Mouse (Mus musculus): ENCODE data around the gene H2afj.

DNA sequence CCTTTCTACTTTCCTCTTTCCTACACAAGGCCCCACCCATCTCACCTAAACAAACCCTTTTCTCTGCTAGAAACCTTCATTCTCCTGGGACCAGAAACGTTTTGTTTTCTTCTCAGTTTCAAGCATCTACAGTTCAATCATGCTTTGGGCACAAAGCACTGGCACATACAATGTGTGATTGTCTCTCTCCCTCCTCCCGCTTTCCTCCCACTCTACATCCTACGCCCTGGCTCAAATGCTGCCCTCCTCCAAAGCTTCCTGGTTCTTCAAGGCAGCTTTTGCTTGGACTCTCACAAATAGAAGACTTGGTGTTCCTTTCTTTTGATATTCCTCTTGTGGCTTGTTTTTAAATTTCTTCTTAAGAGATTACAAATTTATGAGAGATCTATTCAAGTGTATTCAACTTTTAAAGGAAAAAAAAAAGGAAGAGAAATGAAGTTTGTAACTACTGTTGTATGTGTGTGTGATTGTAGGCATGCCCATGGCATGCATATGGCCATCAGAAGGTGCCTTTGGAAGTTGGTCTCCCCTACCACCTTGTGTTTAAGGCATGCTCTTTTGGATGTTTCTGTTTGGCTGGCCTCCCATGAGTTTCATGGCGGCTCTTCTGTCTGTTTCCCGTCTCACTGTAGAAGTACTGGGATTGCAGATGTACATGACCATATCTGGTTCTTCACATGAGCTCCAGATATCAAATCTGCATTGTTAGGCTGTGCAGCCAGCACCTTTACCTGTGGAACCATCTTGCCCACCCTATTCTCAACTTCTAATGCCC is 37.8 kb downstream of the H2afj start:
- TF ChIP-seq CTCF (conservative IDR thresholded peaks at IDR 0.05; ENCODE audit: low read length): no peak
- no peak for TF ChIP-seq NANOG (IDR thresholded peaks at IDR 0.05; ENCODE audit: borderline replicate concordance, low read length)
